Mouse (Mus musculus): ENCODE data around the gene Ckm. TPM values are rescaled to one million over a fixed set of nuclear protein-coding genes. Genes with fewer than 3 reads are reported as not detected.

Ckm gene
- polyA plus RNA-seq, 1 experiment: 0.96 TPM

- H3K9me3 ChIP-seq: no peaks in the 10 kb centered on the region
- peak overlapping the region; percentile 90 for H3K4me3 ChIP-seq (replicated peaks)
- peaks cover 82% of the 10 kb centered on the region for H3K36me3 ChIP-seq (replicated peaks; ENCODE audit: low read length)
- H3K27me3 ChIP-seq (replicated peaks): no peaks in the 10 kb centered on the region
- no peak for TF ChIP-seq GATA1 (IDR thresholded peaks at IDR 0.05; ENCODE audit: borderline replicate concordance, low read length)
- TF ChIP-seq FLI1 (IDR thresholded peaks at IDR 0.05; ENCODE audit: low read length): no peak
- H3K4me1 ChIP-seq: peaks cover 84% of the 10 kb centered on the region
Observed at GRCm38 (mm10) chr7:19472403-19472802, 67.8 kb downstream of the Ckm start.

Other genes with a start within 250 kb of the Ckm start
- gene Gipr, start 238.6 kb upstream of the Ckm start, polyA plus RNA-seq (2012; ENCODE audit: insufficient read depth, low replicate concordance): 1.2 TPM in 2 replicates
- gene Eml2, start 228.4 kb upstream of the Ckm start, polyA plus RNA-seq (2012; ENCODE audit: insufficient read depth, low replicate concordance): 53.9 and 56.3 TPM in 2 replicates
- gene Gpr4, start 192.2 kb upstream of the Ckm start, polyA plus RNA-seq (2012; ENCODE audit: insufficient read depth, low replicate concordance): 0.03 TPM in 1 of 2 replicates, not detected in the other
- gene Opa3, start 176.4 kb upstream of the Ckm start, polyA plus RNA-seq (2012; ENCODE audit: insufficient read depth, low replicate concordance): 7.3 and 11.6 TPM in 2 replicates
- gene Vasp, start 133.0 kb upstream of the Ckm start, polyA plus RNA-seq (2012; ENCODE audit: insufficient read depth, low replicate concordance): 828 and 2,423 TPM in 2 replicates
- not detected in 2 replicates for gene Ppm1n, start 124.7 kb upstream of the Ckm start, polyA plus RNA-seq (2012; ENCODE audit: insufficient read depth, low replicate concordance)
- gene Rtn2, start 122.2 kb upstream of the Ckm start, polyA plus RNA-seq (2012; ENCODE audit: insufficient read depth, low replicate concordance): 6.1 and 8.4 TPM in 2 replicates
- 12.9 and 33.1 TPM in 2 replicates for gene Fosb, start 94.7 kb upstream of the Ckm start, polyA plus RNA-seq (2012; ENCODE audit: insufficient read depth, low replicate concordance)
- 36.5 and 52.2 TPM in 2 replicates for gene Ercc1, start 60.0 kb upstream of the Ckm start, polyA plus RNA-seq (2012; ENCODE audit: insufficient read depth, low replicate concordance)
- gene Cd3eap, start 45.3 kb upstream of the Ckm start, polyA plus RNA-seq (2012; ENCODE audit: insufficient read depth, low replicate concordance): 13.3 and 50.4 TPM in 2 replicates
- 21.5 and 54.3 TPM in 2 replicates for gene Ppp1r13l, start 45.0 kb upstream of the Ckm start, polyA plus RNA-seq (2012; ENCODE audit: insufficient read depth, low replicate concordance)
- 24.2 and 30.8 TPM in 2 replicates for gene Ercc2, start 22.8 kb upstream of the Ckm start, polyA plus RNA-seq (2012; ENCODE audit: insufficient read depth, low replicate concordance)
- 1.3 TPM in 1 of 2 replicates, not detected in the other for gene Klc3, start 672 bp upstream of the Ckm start, polyA plus RNA-seq (2012; ENCODE audit: insufficient read depth, low replicate concordance)
- 102 and 169 TPM in 2 replicates for gene Mark4, start 54.0 kb downstream of the Ckm start, polyA plus RNA-seq (2012; ENCODE audit: insufficient read depth, low replicate concordance)
- 40.8 and 53.6 TPM in 2 replicates for gene Exoc3l2, start 58.6 kb downstream of the Ckm start, polyA plus RNA-seq (2012; ENCODE audit: insufficient read depth, low replicate concordance)
- gene Bloc1s3, start 103.6 kb downstream of the Ckm start, polyA plus RNA-seq (2012; ENCODE audit: insufficient read depth, low replicate concordance): 5.5 and 6.5 TPM in 2 replicates
- 608 and 613 TPM in 2 replicates for gene Trappc6a, start 103.6 kb downstream of the Ckm start, polyA plus RNA-seq (2012; ENCODE audit: insufficient read depth, low replicate concordance)
- 1.3 and 2.9 TPM in 2 replicates for gene Nkpd1, start 113.1 kb downstream of the Ckm start, polyA plus RNA-seq (2012; ENCODE audit: insufficient read depth, low replicate concordance)
- 88.1 and 108 TPM in 2 replicates for gene Ppp1r37, start 158.3 kb downstream of the Ckm start, polyA plus RNA-seq (2012; ENCODE audit: insufficient read depth, low replicate concordance)
- gene Zfp296, start 172.5 kb downstream of the Ckm start, polyA plus RNA-seq (2012; ENCODE audit: insufficient read depth, low replicate concordance): 6.0 and 13.6 TPM in 2 replicates
- 30.5 and 69.9 TPM in 2 replicates for gene Gemin7, start 172.8 kb downstream of the Ckm start, polyA plus RNA-seq (2012; ENCODE audit: insufficient read depth, low replicate concordance)
- gene Clasrp, start 199.7 kb downstream of the Ckm start, polyA plus RNA-seq (2012; ENCODE audit: insufficient read depth, low replicate concordance): 109 and 265 TPM in 2 replicates
- gene Relb, start 224.7 kb downstream of the Ckm start, polyA plus RNA-seq (2012; ENCODE audit: insufficient read depth, low replicate concordance): 14.8 and 22.5 TPM in 2 replicates

All from megakaryocyte, embryonic 14.5 days (primary cell).